Mouse (Mus musculus) erythroblast, embryonic 14.5 days (primary cell): ENCODE measurements around the gene Abhd14b.

Source experiments
- GATA1 ChIP-seq: IDR thresholded peaks from 2 replicates; pipeline ENCODE4 v1.6.1; 2012; ENCODE audit warnings: low read length, inconsistent platforms, mixed read lengths
- TAL1 ChIP-seq: IDR thresholded peaks from 3 replicates; pipeline ENCODE4 v1.6.1; 2012; ENCODE audit warnings: low read length, inconsistent platforms, mixed read lengths

- TF ChIP-seq TAL1 (no peak), GATA1 (no peak)
These were observed 26.0 kb downstream of the Abhd14b start for GRCm38 (mm10) chr9:106473081-106473752.
